Mouse (Mus musculus): Measurements from ENCODE around the gene Olfr1214.

GRCm38 (mm10) chr2:88938011-88938410 is 54.4 kb downstream of the Olfr1214 start, which contains the start of gene Olfr1211:
- TF ChIP-seq CTCF (IDR thresholded peaks at IDR 0.05; ENCODE audit: control insufficient read depth, insufficient read depth, insufficient replicate concordance, low read depth, low read length) (no peak), POLR2A (IDR thresholded peaks at IDR 0.05; ENCODE audit: control insufficient read depth, low read depth, low read length) (no peak)

Measured in testis, adult 2 months (tissue).